Mouse (Mus musculus): ENCODE results near the gene Gm28051.

Gm28051 gene

DNA sequence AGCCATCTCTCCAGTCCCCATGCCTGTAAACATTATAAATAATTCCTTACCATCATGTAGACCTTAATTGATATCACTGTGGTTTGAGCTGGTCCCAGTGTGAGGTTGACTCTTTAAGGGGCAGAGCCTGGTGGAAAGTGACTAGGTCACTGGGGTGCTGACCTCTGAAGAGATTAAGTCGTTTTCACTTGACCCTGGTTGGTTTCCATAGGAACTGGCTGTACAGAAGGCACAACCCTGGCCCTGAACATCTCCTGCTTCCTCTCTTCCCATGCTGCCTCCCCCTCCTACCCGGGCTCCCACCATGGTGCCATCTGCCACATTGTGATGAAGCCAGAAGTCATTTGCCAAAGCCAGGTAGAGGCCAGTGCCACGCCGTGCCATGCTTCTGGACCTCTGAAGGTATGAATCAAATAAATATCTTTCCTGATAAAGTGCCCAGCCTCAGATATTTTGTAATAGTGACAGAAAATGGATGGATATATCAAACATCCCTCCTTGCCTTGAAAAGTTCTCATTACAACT, 46.7 kb downstream of the Gm28051 start:
- in situ Hi-C loops (cut with MboI; ENCODE audit: unreplicated experiment in 2 of 2) = no loop called here

DNA sequence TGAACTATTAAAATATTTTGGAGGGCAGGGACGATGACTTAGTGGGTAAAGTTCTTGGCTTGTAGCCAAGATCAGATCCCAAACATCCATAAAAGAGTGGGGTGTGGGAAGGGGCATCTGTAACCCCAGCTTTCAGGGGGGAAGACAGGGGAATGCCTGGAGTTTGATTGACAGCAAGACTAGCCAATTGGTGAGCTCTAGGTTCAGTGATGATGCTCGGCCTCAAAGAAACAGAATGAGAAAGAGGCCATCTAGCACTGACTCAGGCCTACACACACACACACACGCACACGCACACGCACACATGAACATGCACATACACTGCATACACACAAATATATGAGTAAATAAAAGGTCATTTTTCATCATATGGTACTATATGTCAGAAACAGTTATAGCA, 47.7 kb downstream of the Gm28051 start:
- in situ Hi-C loops (cut with MboI; ENCODE audit: unreplicated experiment in 2 of 2) = loop anchor here (5.0 kb wide), 4 partner anchors 63 to 183 kb away; no protein-coding TSS in a partner anchor

DNA sequence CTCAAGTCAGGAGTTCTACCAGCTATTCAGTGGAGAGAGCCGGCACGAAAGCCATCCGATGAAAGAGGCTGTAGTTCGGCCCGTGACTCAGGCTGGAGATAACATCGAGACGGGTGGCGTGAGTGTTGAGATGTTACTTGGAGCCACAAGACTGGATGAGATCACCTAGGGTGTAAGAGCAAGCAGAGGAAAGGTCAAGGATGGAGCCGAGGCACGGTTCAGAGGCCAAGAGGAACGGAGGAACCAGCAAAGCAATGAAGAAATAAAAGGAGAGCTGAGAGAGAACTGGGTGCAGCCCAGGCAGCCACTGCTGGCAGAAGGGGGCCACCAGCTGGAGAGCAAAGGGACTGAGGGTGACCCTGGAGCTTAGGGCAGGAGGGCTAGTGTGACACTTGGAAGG, 49.3 kb downstream of the Gm28051 start:
- in situ Hi-C loops (cut with MboI; ENCODE audit: unreplicated experiment in 2 of 2) = loop anchor here (5.0 kb wide), 4 partner anchors 61 to 181 kb away; no protein-coding TSS in a partner anchor

DNA sequence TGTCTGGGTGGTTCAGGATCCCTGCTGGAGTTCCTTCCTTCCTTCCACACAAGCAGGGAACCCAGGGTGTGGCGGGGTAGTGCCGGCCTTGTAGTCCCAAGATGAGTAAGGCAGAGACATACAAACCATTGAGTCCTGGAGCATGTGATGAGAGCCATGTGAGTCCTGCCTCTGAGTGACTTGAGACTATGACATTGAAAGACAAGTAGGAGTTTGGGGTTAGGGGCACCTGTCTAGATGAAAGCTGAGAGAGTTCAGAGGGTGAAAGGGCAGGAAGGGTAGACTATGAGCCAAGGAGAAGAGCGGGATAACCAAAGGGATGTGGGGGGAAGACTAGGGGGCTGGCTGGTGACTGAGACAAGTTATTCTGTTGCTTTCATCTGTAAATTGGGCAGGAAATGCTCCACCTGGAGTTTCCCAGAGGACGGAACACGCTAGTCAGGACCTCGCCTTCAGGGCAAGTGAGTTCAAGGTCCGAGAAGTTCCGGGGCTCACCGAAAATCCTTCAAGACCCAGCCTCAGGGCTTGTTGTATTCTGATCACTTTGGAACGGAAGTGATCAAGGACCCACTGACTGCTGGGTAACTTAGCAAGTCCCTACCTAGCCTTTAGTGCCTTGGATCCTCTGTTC, 50.6 kb downstream of the Gm28051 start:
- in situ Hi-C loops (cut with MboI; ENCODE audit: unreplicated experiment in 2 of 2) = loop anchor here (5.0 kb wide), 4 partner anchors 60 to 180 kb away; no protein-coding TSS in a partner anchor

DNA sequence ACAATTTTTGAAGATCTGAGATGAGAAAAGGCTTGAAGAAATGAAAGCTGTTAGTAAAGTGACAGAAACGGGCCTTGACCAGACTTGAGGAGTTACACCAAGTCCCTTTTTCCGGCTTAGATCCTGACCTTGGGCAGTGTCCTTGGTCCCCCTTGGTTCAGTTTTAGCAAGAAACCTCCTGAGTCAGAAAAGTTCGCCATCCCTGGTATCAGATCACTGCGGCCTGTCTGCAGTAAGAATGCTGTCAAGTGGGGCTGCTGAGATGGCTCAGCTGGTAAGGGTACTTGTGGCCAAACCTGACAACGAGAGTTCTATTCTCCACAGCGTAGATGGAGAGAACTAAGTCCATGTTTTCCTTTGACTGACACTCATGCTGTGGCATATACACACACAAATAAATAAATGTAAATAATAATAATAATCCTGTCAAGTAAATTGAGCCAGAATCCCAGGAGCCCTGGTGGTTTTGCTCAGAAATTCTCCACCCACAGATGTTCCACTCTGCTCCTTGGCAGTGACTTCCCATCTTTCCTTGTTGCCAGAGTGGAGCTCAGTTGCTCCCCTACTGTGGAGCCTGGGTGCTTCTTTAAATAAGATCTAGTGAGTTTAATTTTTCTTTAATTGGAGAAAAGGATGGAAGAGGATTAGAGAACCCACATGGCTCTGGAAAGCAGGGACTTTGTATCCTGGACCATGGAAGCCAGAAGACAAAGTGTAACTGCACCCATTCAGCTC, 51.5 kb downstream of the Gm28051 start:
- in situ Hi-C loops (cut with MboI; ENCODE audit: unreplicated experiment in 2 of 2) = loop anchor here (5.0 kb wide), 4 partner anchors 59 to 179 kb away; no protein-coding TSS in a partner anchor

DNA sequence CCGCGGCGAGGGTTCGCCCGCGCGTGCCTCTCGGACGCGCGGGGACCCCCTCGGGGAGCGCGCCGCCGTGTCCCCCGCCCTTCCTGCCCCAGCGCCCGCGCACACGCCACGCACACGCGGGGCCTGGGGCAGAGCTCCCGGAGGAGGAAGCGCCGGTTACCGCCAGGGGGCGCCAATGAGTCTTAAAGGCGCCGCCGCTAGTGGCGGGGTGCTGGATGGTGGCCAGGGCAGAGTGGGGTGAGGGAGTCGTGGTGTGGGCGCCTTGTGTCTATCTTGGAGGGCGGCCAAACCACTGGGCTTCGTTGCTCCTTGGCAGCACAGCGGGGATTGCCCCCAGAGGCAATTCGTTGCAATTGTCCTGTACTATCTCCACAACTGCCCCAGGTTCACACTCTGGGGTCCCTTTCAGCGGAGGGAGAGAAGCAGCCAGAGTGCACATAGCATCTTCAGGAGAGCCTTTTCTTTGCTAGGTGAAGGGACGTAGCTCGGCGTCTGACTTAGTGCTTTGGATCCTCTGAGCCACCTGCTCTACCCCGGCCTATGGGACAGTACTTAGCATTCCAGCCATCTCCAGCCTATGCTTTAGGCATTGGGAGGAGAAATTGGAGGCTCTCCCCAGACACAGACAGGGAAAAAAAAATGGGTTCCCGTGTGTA, 52.2 kb downstream of the Gm28051 start:
- in situ Hi-C loops (cut with MboI; ENCODE audit: unreplicated experiment in 2 of 2) = loop anchor here (5.0 kb wide), 4 partner anchors 58 to 178 kb away; no protein-coding TSS in a partner anchor

DNA sequence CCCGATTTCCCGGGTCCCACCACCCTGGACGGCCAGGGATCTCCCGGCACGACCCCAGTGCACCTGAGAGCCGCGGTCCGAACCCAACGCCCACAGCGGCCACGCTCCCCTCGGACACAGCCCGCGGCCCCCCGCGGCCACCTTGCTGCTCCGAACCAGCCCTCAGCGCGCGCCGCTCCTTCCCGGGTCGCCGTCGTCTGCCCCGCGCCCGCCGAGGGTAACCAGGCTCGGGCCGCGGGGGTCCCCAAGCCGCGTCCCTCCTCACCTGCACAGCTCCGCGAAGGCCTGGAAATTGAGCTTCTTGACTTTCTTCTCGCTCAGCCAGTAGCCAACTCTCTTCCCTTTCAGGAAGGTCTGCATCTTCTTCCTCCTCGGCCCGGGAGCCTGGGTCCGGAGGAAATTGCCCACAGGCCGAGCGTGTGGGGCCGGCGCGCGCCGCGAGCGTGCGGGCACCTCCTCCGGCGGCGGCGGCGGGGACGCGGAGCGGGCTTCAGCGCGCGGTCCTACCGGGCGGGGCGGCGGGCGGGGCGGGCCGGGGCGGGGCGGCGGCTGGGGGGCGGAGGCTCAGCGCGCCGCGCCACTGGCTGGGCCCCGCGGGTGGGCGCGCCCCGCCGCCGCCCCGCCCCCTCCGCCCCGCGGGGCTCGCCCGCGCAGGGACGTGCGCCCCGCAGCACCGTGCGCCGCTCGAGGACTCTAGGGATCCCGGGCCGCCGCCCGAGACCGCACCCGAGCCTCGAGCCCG, 52.9 kb downstream of the Gm28051 start, which contains the start of gene Itpk1:
TSS of gene Itpk1 (minus strand) at position 474 of the 742 bp plus-strand sequence.
- in situ Hi-C loops (cut with MboI; ENCODE audit: unreplicated experiment in 2 of 2) = loop anchor here (5.0 kb wide), 4 partner anchors 57 to 177 kb away; no protein-coding TSS in a partner anchor

DNA sequence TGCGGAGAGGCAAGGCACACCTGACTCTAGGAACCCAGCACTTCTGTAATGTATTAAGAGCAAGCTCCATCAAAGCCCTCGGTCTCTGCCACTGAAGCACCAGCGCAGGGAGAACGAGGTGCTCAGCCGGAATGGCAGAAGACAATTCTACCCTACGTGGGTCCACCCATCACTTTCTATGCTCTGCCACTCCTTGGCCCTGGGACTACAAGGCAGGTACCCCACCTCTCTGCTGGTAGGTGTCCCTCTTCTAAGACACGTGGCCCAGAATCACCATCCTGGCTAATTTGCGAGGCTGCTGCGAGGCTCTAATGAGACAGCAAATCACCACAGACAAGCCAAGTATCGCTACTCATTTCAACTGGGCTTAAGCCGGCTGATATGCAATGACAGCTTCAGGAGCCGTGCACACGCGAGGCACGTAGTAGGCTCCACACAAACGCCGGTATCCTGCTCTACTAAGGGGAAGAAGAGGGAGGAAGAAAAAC, 53.6 kb downstream of the Gm28051 start:
- in situ Hi-C loops (cut with MboI; ENCODE audit: unreplicated experiment in 2 of 2) = no loop called here

DNA sequence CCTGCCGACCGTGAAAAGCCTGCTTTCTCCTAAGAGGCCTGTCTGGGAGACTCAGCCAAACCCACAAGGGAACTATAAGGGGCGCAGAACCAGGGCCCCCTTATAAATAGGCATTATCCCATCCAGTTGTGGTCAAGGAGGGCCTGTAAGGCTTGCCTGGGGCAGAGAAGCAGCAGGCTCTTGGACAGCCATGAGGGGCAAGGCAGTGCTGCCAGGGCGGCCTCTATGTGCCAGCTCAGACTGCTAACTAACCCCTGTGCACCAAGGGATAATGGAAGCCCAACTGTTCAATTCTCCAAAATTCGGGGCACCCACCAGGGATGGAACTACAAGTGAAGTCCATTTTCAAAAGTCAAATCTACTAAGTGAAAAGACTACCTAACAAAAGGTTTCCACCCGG, 54.1 kb downstream of the Gm28051 start:
- in situ Hi-C loops (cut with MboI; ENCODE audit: unreplicated experiment in 2 of 2) = no loop called here

DNA sequence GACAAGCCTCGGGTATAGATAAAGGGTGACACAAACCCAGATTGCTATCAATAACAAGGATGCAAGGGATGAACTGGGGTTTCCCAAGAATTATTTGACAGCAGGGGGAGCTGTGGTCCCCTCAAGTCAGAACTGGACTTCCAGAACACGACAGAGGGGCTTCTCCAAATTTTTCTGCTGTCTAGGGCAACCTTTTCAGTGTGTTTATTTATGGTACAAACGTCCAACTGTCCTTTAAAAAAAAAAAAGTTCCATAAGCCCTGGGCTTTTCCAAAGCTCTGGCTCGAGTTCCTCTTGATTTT, 54.5 kb downstream of the Gm28051 start:
- in situ Hi-C loops (cut with MboI; ENCODE audit: unreplicated experiment in 2 of 2) = no loop called here

DNA sequence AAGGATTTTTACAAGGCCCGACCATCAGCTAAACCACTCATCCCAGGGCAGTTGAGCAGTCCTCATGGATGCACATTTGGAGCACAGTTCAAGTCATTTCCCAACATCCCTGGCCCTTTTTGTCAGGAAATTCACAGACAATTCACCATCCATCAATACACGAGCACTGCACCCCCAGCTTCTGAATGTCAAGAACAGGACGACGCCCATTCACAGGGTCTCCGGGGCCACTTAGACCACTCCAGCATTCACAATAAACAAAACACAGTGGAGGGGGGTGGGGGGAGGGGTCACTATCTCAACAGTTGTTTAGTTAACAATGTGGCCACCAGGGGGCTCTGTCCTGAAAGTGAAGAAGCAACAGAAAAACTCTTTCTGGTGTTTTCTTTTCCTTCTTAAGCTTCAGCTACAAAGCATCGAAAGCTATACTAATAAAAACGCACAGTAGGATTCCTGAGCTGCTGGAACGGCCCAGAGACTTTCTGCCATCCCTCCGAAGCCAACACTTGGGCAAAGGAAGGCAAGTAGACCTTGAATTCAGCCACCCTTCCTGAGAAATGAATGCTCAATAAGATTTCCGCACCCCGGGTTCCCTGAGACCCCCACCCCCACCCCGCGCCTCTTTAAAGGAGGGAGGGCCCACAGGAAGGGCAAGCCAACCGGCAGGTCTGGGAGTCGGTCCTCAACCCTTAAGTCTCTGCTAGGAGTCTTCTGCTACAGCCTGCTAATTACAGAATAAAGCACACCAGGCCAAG, 55.0 kb downstream of the Gm28051 start:
- in situ Hi-C loops (cut with MboI; ENCODE audit: unreplicated experiment in 2 of 2) = no loop called here

DNA sequence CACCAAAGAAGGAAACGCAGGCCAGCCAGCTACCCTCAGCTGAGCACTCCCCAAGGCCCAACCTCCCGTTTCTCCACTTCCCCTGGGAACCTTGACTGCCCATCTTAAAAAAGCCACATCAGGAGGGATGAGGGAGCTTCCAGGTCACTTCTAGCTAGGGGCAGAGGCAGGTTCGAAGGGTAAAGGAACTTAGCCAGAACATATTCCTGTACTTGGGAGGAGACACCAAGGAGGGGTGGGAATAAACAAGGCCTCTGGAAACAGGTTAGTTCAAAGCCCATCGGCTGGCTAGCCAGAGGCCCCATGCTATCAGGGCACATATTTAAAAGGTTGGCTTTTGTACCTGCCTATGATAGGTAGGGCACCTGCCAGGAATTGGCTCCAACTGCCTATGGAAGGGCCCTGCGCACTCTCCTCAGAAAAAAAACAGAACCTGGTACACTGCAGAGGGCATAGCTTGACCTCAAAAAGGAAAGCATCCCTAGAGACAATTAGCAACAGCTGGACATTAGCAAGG, 55.8 kb downstream of the Gm28051 start:
- in situ Hi-C loops (cut with MboI; ENCODE audit: unreplicated experiment in 2 of 2) = no loop called here

DNA sequence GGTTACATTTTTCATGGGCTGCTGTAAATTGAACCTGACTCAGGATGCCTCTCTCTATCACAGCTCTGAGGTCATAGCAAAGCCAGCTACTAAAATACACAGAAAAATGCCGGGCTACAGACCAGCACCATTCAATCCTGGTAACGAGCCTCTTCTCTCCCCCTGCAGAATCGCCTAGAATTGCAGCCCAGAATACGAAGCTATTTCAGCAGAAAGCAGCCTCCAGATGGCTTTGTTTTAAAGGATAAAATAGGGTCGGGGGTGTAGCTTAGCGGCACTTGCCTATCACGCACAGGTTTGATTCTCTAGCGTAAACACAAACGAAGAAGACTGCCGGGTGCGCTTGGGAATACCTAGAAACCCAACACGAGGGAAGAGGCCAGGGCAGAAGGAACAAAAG, 57.1 kb downstream of the Gm28051 start:
- in situ Hi-C loops (cut with MboI; ENCODE audit: unreplicated experiment in 2 of 2) = no loop called here

DNA sequence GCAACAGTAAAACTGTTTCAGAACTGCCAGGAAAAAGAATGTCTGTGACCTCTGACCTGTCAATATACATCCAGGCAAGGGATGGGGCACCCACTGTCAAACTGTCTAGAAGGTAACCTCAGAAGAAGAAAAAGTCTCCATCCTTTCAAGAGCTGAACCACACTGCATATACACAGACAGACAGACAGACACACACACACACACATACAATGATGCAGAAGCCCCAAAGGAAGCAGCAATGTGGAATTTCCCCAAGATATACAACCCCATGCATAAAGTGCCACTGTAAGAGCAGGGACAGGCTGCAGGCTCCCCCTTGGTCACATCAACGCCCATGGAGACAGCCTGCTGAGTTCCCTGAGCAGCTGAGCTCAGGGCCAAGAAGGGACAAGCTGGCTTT, 58.4 kb downstream of the Gm28051 start:
- in situ Hi-C loops (cut with MboI; ENCODE audit: unreplicated experiment in 2 of 2) = no loop called here

DNA sequence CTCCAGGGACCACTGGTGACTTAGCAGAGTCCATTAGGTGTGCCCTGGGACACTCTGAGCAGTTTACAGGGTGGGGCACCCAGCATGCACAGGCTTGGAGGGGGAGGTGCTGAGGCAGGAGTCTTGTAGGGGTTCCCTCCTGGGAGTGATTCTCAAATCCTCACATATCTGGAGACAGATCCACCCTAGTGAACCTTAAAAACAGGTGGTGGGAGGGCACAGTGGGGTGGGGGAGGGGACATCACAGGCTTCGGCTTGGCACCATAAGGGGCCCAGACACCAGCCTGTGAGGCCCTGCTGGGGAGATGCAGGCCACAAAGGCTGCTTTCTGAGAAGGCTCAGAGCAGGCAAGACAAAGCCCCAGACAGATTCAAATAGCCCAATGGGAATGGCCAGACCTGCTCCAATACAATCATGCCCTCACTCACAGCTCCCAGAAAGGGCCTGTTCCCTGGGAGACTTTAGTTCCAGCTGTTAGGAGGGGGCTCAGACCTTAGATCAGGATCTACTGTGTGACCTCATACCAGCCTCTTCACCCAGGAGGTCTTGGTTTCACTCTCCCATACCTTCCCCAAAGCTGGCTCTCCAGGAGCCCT, 59.4 kb downstream of the Gm28051 start:
- in situ Hi-C loops (cut with MboI; ENCODE audit: unreplicated experiment in 2 of 2) = no loop called here

DNA sequence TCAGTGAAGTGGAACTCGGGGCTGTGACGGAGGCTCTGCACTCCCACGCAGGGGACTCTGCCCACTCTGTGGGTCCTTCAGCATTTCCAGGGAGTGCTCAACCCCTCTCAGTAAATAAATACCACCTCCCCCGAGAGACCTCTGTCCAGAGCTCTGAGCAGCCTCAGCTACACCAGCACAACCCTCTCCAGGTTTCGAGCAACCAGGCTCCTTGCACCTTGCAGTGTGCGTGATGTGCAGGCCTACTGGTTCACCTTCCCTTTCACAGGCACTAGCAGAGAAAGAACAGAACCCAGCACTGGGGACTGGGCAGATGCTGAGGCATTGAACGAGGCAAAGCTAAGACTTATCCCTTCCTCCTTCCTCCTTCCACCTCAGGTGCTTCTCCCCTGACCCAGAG, 60.2 kb downstream of the Gm28051 start:
- in situ Hi-C loops (cut with MboI; ENCODE audit: unreplicated experiment in 2 of 2) = no loop called here

DNA sequence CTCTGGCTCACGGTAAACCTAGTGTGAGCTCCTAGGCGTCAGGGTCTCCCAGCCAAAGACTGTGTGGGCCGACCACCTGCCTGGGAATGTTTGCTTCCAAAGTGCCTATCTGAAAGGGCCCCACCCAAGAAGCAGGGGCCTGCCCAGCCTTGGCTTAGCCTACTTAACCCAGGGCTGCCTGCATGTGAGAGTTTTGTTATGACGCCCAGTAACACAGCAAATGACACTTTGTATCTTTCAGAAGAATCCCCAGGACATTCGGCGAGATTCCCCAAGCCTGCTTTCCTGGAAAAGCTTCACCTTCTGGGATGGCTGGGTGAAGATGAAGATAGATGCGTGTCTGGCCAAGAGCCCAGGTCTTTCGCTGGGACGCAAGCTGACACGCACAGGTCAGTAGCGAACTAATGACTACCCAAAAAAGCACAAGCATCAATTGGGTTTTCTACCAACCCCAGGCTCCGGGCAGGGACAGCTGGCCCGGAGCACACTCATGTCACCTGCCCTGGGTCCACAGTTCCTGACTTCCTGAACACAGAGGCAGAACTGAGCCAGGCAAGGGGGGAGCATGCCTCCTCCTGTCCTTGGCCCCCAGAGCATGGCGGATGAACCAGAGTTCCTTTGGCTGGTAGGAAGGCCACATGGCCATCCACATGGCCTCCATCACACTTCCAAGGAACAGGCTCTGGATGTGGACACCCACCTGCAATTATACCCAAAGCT, 60.8 kb downstream of the Gm28051 start:
- in situ Hi-C loops (cut with MboI; ENCODE audit: unreplicated experiment in 2 of 2) = no loop called here

Data from v-Abl transformed pro-B cells (cell line).